Mouse (Mus musculus) yolk sac, embryonic 10.5 days (tissue): ENCODE data around the gene Vps13a.

Experiments used
- DNase-seq: peaks from one replicate; pipeline ENCODE4 v3.0.0-alpha.2; 2017; ENCODE audit warnings: low spot score

Vps13a gene

GRCm38 (mm10) chr19:16580501-16580900, 200.2 kb downstream of the Vps13a start:
- DNase-seq, result no peak

GRCm38 (mm10) chr19:16579656-16580260, 201.0 kb downstream of the Vps13a start:
- DNase-seq, result no peak

- DNase-seq, result no peak
Observed at GRCm38 (mm10) chr19:16576790-16577189, 203.9 kb downstream of the Vps13a start.
